Mouse (Mus musculus): ENCODE data around the gene Gpank1. TPM values are rescaled to one million over a fixed set of nuclear protein-coding genes. Genes with fewer than 3 reads are reported as not detected.

Gene Gpank1
- polyA plus RNA-seq (2014; fragmentation: Nextera tagmentation; extraction: Ambion mirVana) = 26.1 and 28.9 TPM in 2 replicates

- 0% methylated on average over 50 of the region's 50 CpGs for WGBS
- peaks cover 12% of the 10 kb centered on the region for H3K4me1 ChIP-seq (ENCODE audit: control insufficient read depth, insufficient read depth, low read length)
- H3K9me3 ChIP-seq (ENCODE audit: control insufficient read depth, low read length) = no peaks in the 10 kb centered on the region
- peak; percentile 92 for ATAC-seq (ENCODE audit: insufficient read depth, low FRiP score, low TSS enrichment)
- H3K27ac ChIP-seq (ENCODE audit: low read depth, low read length) = peak within 1 kb of the TSS; percentile 87
- DNase-seq (ENCODE audit: low spot score) = peak; percentile 99
- peak within 1 kb of the TSS; percentile 98 for H3K4me2 ChIP-seq (ENCODE audit: low read depth)
- no peaks in the 10 kb centered on the region for H3K27me3 ChIP-seq (ENCODE audit: control insufficient read depth, insufficient read depth, low read length)
- H3K4me3 ChIP-seq (ENCODE audit: low read depth, low read length) = peak within 1 kb of the TSS; percentile 97
- peaks cover 10% of the 10 kb centered on the region for H3K36me3 ChIP-seq (ENCODE audit: control insufficient read depth, insufficient read depth, low read length)
- peak within 1 kb of the TSS; percentile 93 for H3K9ac ChIP-seq (ENCODE audit: low read length)
Observed at GRCm38 (mm10) chr17:35121143-35121799, at the start of gene Gpank1. Gene Gpank1 (plus strand): TSS chr17:35121455.

- Histone ChIP-seq H3K4me3 (ENCODE audit: low read depth, low read length) (no peak overlapping the region), H3K9me3 (ENCODE audit: control insufficient read depth, low read length) (no peaks in the 10 kb centered on the region), H3K27ac (ENCODE audit: low read depth, low read length) (no peak overlapping the region), H3K9ac (ENCODE audit: low read length) (no peak overlapping the region), H3K4me2 (ENCODE audit: low read depth) (no peak overlapping the region), H3K27me3 (ENCODE audit: control insufficient read depth, insufficient read depth, low read length) (no peaks in the 10 kb centered on the region), H3K4me1 (ENCODE audit: control insufficient read depth, insufficient read depth, low read length) (peaks cover 9% of the 10 kb centered on the region), H3K36me3 (ENCODE audit: control insufficient read depth, insufficient read depth, low read length) (no peaks in the 10 kb centered on the region)
- ATAC-seq (ENCODE audit: insufficient read depth, low FRiP score, low TSS enrichment) (no peak), DNase-seq (ENCODE audit: low spot score) (no peak)
- WGBS = 35% methylated on average over 17 of the region's 17 CpGs
Observed at GRCm38 (mm10) chr17:35074097-35074496, 47.2 kb upstream of the Gpank1 start.

GRCm38 (mm10) chr17:35076507-35077176 is 44.6 kb upstream of the Gpank1 start, which contains the start of gene Ly6g6e:
Gene Ly6g6e (plus strand): TSS chr17:35076902.
- Histone ChIP-seq H3K9ac (ENCODE audit: low read length) (peak within 1 kb of the TSS; percentile 57), H3K36me3 (ENCODE audit: control insufficient read depth, insufficient read depth, low read length) (no peaks in the 10 kb centered on the region), H3K4me2 (ENCODE audit: low read depth) (peak within 1 kb of the TSS; percentile 42), H3K27ac (ENCODE audit: low read depth, low read length) (no peak within 1 kb of the TSS), H3K4me3 (ENCODE audit: low read depth, low read length) (peak within 1 kb of the TSS; percentile 9), H3K9me3 (ENCODE audit: control insufficient read depth, low read length) (no peaks in the 10 kb centered on the region), H3K4me1 (ENCODE audit: control insufficient read depth, insufficient read depth, low read length) (peaks cover 9% of the 10 kb centered on the region), H3K27me3 (ENCODE audit: control insufficient read depth, insufficient read depth, low read length) (no peaks in the 10 kb centered on the region)
- no peak for DNase-seq (ENCODE audit: low spot score)
- 25% methylated on average over 10 of the region's 10 CpGs for WGBS
- no peak for ATAC-seq (ENCODE audit: insufficient read depth, low FRiP score, low TSS enrichment)

DNA sequence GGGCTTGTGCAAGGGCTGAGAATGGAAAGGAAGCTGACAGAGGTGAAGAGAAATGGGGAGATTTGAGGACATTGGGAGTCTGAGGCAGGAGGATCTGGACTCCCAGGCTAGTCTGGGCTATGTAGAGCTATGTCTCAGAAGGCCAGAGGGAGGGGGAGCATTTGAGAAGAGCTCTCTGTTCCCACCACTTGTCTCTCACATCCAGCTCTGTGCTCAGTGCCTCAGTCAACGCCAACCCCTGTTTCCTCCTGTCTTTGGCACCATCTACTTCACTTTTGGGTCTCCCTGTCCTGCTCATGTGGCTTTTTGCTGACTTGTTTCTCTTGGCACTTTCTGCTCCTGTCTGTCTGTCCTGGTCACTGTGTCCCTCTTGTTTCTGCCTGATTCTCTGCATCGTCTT is 44.0 kb upstream of the Gpank1 start:
- Histone ChIP-seq H3K27me3 (ENCODE audit: control insufficient read depth, insufficient read depth, low read length) (no peaks in the 10 kb centered on the region), H3K36me3 (ENCODE audit: control insufficient read depth, insufficient read depth, low read length) (no peaks in the 10 kb centered on the region), H3K9me3 (ENCODE audit: control insufficient read depth, low read length) (no peaks in the 10 kb centered on the region), H3K27ac (ENCODE audit: low read depth, low read length) (no peak overlapping the region), H3K4me1 (ENCODE audit: control insufficient read depth, insufficient read depth, low read length) (peaks cover 9% of the 10 kb centered on the region), H3K9ac (ENCODE audit: low read length) (peak overlapping the region; percentile 57), H3K4me2 (ENCODE audit: low read depth) (peak overlapping the region; percentile 42), H3K4me3 (ENCODE audit: low read depth, low read length) (peak overlapping the region; percentile 9; the same call in 1 of the 2 replicates)
- ATAC-seq (ENCODE audit: insufficient read depth, low FRiP score, low TSS enrichment) (no peak), DNase-seq (ENCODE audit: low spot score) (no peak)
- WGBS = 30% methylated on average over 2 of the region's 2 CpGs

GRCm38 (mm10) chr17:35077786-35078233 is 43.4 kb upstream of the Gpank1 start, which contains the start of gene Ly6g6d:
Gene Ly6g6d (minus strand): TSS chr17:35078065.
- H3K4me1 ChIP-seq (ENCODE audit: control insufficient read depth, insufficient read depth, low read length) = peaks cover 9% of the 10 kb centered on the region
- H3K4me2 ChIP-seq (ENCODE audit: low read depth) = peak within 1 kb of the TSS; percentile 42
- H3K27ac ChIP-seq (ENCODE audit: low read depth, low read length) = no peak within 1 kb of the TSS
- 10% methylated on average over 14 of the region's 14 CpGs for WGBS
- no peak for ATAC-seq (ENCODE audit: insufficient read depth, low FRiP score, low TSS enrichment)
- peak within 1 kb of the TSS; percentile 57 for H3K9ac ChIP-seq (ENCODE audit: low read length)
- H3K36me3 ChIP-seq (ENCODE audit: control insufficient read depth, insufficient read depth, low read length) = no peaks in the 10 kb centered on the region
- H3K4me3 ChIP-seq (ENCODE audit: low read depth, low read length) = peak within 1 kb of the TSS; percentile 9
- peak; percentile 51 for DNase-seq (ENCODE audit: low spot score)
- no peaks in the 10 kb centered on the region for H3K9me3 ChIP-seq (ENCODE audit: control insufficient read depth, low read length)
- H3K27me3 ChIP-seq (ENCODE audit: control insufficient read depth, insufficient read depth, low read length) = no peaks in the 10 kb centered on the region

DNA sequence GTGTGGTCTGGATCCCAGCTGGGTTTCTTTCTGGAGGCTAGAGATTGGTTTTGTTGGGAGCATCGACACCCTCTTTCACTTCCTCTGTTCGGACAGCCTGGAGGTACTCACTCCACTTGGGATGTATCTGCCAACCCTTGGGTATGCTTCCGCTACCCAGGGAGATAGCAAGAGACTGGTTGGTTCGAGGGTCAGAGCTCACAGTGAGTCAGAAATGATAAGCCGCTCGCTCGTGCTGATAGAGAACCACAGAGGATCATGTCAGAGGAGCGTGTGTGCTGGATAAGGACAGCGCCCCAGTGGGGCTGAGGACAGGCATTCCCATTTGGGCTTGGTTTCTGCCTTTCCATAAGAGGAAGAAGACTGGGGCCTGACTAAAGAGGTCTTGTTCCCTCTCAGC is 41.5 kb upstream of the Gpank1 start:
- DNase-seq (ENCODE audit: low spot score) (no peak), ATAC-seq (ENCODE audit: insufficient read depth, low FRiP score, low TSS enrichment) (no peak)
- Histone ChIP-seq H3K9me3 (ENCODE audit: control insufficient read depth, low read length) (no peaks in the 10 kb centered on the region), H3K27ac (ENCODE audit: low read depth, low read length) (no peak overlapping the region), H3K27me3 (ENCODE audit: control insufficient read depth, insufficient read depth, low read length) (no peaks in the 10 kb centered on the region), H3K4me1 (ENCODE audit: control insufficient read depth, insufficient read depth, low read length) (peaks cover 9% of the 10 kb centered on the region), H3K36me3 (ENCODE audit: control insufficient read depth, insufficient read depth, low read length) (no peaks in the 10 kb centered on the region), H3K4me3 (ENCODE audit: low read depth, low read length) (no peak overlapping the region), H3K9ac (ENCODE audit: low read length) (no peak overlapping the region), H3K4me2 (ENCODE audit: low read depth) (no peak overlapping the region)
- 75% methylated on average over 9 of the region's 9 CpGs for WGBS

GRCm38 (mm10) chr17:35080248-35080647 is 41.0 kb upstream of the Gpank1 start:
- 62% methylated on average over 6 of the region's 6 CpGs for WGBS
- H3K4me3 ChIP-seq (ENCODE audit: low read depth, low read length) = no peak overlapping the region
- H3K27me3 ChIP-seq (ENCODE audit: control insufficient read depth, insufficient read depth, low read length) = no peaks in the 10 kb centered on the region
- H3K9ac ChIP-seq (ENCODE audit: low read length) = no peak overlapping the region
- H3K27ac ChIP-seq (ENCODE audit: low read depth, low read length) = no peak overlapping the region
- no peak for DNase-seq (ENCODE audit: low spot score)
- H3K4me2 ChIP-seq (ENCODE audit: low read depth) = no peak overlapping the region
- ATAC-seq (ENCODE audit: insufficient read depth, low FRiP score, low TSS enrichment) = no peak
- peaks cover 9% of the 10 kb centered on the region for H3K4me1 ChIP-seq (ENCODE audit: control insufficient read depth, insufficient read depth, low read length)
- no peaks in the 10 kb centered on the region for H3K9me3 ChIP-seq (ENCODE audit: control insufficient read depth, low read length)
- no peaks in the 10 kb centered on the region for H3K36me3 ChIP-seq (ENCODE audit: control insufficient read depth, insufficient read depth, low read length)

GRCm38 (mm10) chr17:35080710-35081109 is 40.5 kb upstream of the Gpank1 start:
- 80% methylated on average over 4 of the region's 4 CpGs for WGBS
- ATAC-seq (ENCODE audit: insufficient read depth, low FRiP score, low TSS enrichment) (no peak), DNase-seq (ENCODE audit: low spot score) (no peak)
- no peak overlapping the region for H3K4me2 ChIP-seq (ENCODE audit: low read depth)
- no peaks in the 10 kb centered on the region for H3K27me3 ChIP-seq (ENCODE audit: control insufficient read depth, insufficient read depth, low read length)
- no peak overlapping the region for H3K9ac ChIP-seq (ENCODE audit: low read length)
- H3K4me3 ChIP-seq (ENCODE audit: low read depth, low read length) = no peak overlapping the region
- no peak overlapping the region for H3K27ac ChIP-seq (ENCODE audit: low read depth, low read length)
- H3K9me3 ChIP-seq (ENCODE audit: control insufficient read depth, low read length) = no peaks in the 10 kb centered on the region
- H3K4me1 ChIP-seq (ENCODE audit: control insufficient read depth, insufficient read depth, low read length) = peaks cover 9% of the 10 kb centered on the region
- H3K36me3 ChIP-seq (ENCODE audit: control insufficient read depth, insufficient read depth, low read length) = no peaks in the 10 kb centered on the region
